Mouse (Mus musculus): Measurements from ENCODE around the gene Entpd6. TPM values are rescaled to one million over a fixed set of nuclear protein-coding genes. Genes with fewer than 3 reads are reported as not detected.

The Entpd6 gene
- polyA plus RNA-seq (2015; fragmentation: Illumina TruSeq; extraction: RNeasy Lipid Tissue Mini Kit (QIAGEN cat#74804); ENCODE audit: insufficient read depth, low replicate concordance) = 17.7 TPM

DNA sequence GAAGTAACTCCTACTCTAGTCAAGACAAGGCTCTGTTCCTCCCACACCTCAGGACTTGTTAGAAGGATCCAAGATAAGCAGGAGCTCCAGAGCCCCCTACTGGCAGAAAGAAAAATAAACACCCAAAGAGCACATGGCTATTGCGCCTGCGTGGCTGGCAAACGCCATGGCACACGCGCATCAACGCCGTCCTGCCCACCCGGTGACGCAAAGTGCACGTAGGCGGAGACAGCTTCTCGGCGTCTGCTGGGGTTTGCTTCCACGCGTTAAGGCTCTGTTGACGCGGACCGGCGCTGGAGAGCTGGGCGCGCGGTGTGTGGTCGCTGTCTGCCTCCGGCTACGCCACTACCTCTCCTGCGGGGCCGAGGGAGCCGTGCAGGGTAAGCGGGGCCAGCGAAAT, at the start of gene Entpd6:
Entpd6 (plus strand) TSS at position 189 of the 400 bp plus-strand sequence.

DNA sequence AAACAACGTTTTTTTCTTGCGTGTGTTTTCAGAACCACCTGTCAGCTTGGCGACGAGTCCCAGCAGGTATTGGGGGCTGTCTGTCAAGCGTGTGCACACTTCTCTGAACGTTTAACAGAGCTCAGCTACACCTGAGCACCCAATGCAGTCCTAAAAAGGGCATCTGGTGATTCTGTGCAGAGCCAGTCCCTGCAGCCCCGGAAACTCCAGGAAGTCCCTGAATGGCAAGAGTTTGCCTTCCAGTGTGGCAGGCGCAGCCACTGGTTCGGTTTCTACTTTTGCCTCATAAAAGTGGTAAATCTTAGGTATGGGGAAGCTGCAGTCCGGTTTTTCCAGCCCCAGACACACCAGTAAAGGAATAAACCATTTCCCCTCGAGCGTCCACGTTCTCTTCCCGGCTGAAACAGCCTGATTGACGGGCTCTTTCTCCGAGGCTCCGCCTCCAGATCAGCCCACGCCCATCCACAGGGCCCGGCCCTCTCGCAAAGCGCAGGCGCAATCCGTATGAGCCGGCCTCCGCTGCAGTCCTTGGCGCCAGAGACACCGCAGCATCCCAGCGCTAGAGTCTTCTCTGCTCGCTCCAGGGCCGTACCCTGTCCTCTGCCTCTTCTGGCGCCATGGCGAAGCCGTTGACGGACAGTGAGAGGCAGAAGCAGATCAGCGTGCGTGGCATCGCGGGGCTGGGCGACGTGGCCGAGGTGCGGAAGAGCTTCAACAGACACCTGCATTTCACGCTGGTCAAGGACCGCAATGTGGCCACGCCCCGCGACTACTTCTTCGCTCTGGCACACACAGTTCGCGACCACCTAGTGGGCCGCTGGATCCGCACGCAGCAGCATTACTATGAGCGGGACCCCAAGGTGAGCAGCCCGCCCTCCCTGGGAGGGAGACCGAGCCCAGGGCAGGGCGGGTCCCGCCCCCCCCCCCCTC, 37.7 kb downstream of the Entpd6 start, which contains the start of gene Pygb:
Pygb (plus strand) TSS at position 485 of the 930 bp plus-strand sequence.

Other genes starting within 250 kb of the Entpd6 start
- 26.4 TPM for gene Cst7, start 178.6 kb upstream of the Entpd6 start, polyA plus RNA-seq (2015; fragmentation: Illumina TruSeq; extraction: RNeasy Lipid Tissue Mini Kit (QIAGEN cat#74804); ENCODE audit: insufficient read depth, low replicate concordance)
- 38.5 TPM for gene Apmap, start 140.5 kb upstream of the Entpd6 start, polyA plus RNA-seq (2015; fragmentation: Illumina TruSeq; extraction: RNeasy Lipid Tissue Mini Kit (QIAGEN cat#74804); ENCODE audit: insufficient read depth, low replicate concordance)
- gene Acss1, start 80.5 kb upstream of the Entpd6 start, polyA plus RNA-seq (2015; fragmentation: Illumina TruSeq; extraction: RNeasy Lipid Tissue Mini Kit (QIAGEN cat#74804); ENCODE audit: insufficient read depth, low replicate concordance) = 32.1 TPM
- gene Vsx1, start 59.7 kb upstream of the Entpd6 start, polyA plus RNA-seq (2015; fragmentation: Illumina TruSeq; extraction: RNeasy Lipid Tissue Mini Kit (QIAGEN cat#74804); ENCODE audit: insufficient read depth, low replicate concordance) = not detected
- gene Pygb, start 37.7 kb downstream of the Entpd6 start, polyA plus RNA-seq (2015; fragmentation: Illumina TruSeq; extraction: RNeasy Lipid Tissue Mini Kit (QIAGEN cat#74804); ENCODE audit: insufficient read depth, low replicate concordance) = 43.9 TPM
- gene Abhd12, start 155.7 kb downstream of the Entpd6 start, polyA plus RNA-seq (2015; fragmentation: Illumina TruSeq; extraction: RNeasy Lipid Tissue Mini Kit (QIAGEN cat#74804); ENCODE audit: insufficient read depth, low replicate concordance) = 76.1 TPM
- 11.7 TPM for gene Gins1, start 156.4 kb downstream of the Entpd6 start, polyA plus RNA-seq (2015; fragmentation: Illumina TruSeq; extraction: RNeasy Lipid Tissue Mini Kit (QIAGEN cat#74804); ENCODE audit: insufficient read depth, low replicate concordance)